Mouse (Mus musculus): ENCODE results near the gene Eps8. TPM values are rescaled to one million over a fixed set of nuclear protein-coding genes. Genes with fewer than 3 reads are reported as not detected.

Eps8 gene
- total RNA-seq, 1 experiment from 2014 or later, result 23.4 TPM

GRCm38 (mm10) chr6:137664936-137665335 lies 10.3 kb upstream of the Eps8 start:
- DNase-seq, result no peak

- DNase-seq, result no peak
Observed at GRCm38 (mm10) chr6:137661583-137662365, 7.1 kb upstream of the Eps8 start.

- DNase-seq, result no peak
Observed at GRCm38 (mm10) chr6:137658426-137659088, 3.9 kb upstream of the Eps8 start.

- no peak for DNase-seq
Observed at GRCm38 (mm10) chr6:137657203-137657602, 2.5 kb upstream of the Eps8 start.

- no peak for DNase-seq
Observed at GRCm38 (mm10) chr6:137649528-137649927, 5.1 kb downstream of the Eps8 start.

- peak; percentile 92 for DNase-seq
Observed at GRCm38 (mm10) chr6:137649068-137649480, 5.6 kb downstream of the Eps8 start.

- DNase-seq, result peak; percentile 43
Observed at GRCm38 (mm10) chr6:137648110-137649067, 6.3 kb downstream of the Eps8 start.

- DNase-seq, result no peak
Observed at GRCm38 (mm10) chr6:137647646-137648045, 7.0 kb downstream of the Eps8 start.

GRCm38 (mm10) chr6:137646726-137647125 lies 8.0 kb downstream of the Eps8 start:
- no peak for DNase-seq

- no peak for DNase-seq
Observed at GRCm38 (mm10) chr6:137644893-137645292, 9.8 kb downstream of the Eps8 start.

GRCm38 (mm10) chr6:137643814-137644213 lies 10.9 kb downstream of the Eps8 start:
- DNase-seq, result no peak

- no peak for DNase-seq
Observed at GRCm38 (mm10) chr6:137641642-137642041, 13.0 kb downstream of the Eps8 start.

GRCm38 (mm10) chr6:137638834-137639567 lies 15.7 kb downstream of the Eps8 start:
- DNase-seq, result no peak

- DNase-seq, result no peak
Observed at GRCm38 (mm10) chr6:137637443-137637842, 17.2 kb downstream of the Eps8 start.

GRCm38 (mm10) chr6:137636131-137636530 lies 18.5 kb downstream of the Eps8 start:
- DNase-seq, result peak; percentile 24

- DNase-seq, result no peak
Observed at GRCm38 (mm10) chr6:137633626-137634025, 21.1 kb downstream of the Eps8 start.

- DNase-seq, result no peak
Observed at GRCm38 (mm10) chr6:137633121-137633520, 21.6 kb downstream of the Eps8 start.

GRCm38 (mm10) chr6:137630387-137630786 lies 24.3 kb downstream of the Eps8 start:
- DNase-seq, result no peak

GRCm38 (mm10) chr6:137629603-137630231 lies 25.0 kb downstream of the Eps8 start:
- DNase-seq, result no peak

- DNase-seq, result no peak
Observed at GRCm38 (mm10) chr6:137628715-137629114, 26.0 kb downstream of the Eps8 start.

- no peak for DNase-seq
Observed at GRCm38 (mm10) chr6:137621021-137621420, 33.7 kb downstream of the Eps8 start.
